9 mouse cellular contexts compared by ENCODE assay signal in the genomic region with DNA sequence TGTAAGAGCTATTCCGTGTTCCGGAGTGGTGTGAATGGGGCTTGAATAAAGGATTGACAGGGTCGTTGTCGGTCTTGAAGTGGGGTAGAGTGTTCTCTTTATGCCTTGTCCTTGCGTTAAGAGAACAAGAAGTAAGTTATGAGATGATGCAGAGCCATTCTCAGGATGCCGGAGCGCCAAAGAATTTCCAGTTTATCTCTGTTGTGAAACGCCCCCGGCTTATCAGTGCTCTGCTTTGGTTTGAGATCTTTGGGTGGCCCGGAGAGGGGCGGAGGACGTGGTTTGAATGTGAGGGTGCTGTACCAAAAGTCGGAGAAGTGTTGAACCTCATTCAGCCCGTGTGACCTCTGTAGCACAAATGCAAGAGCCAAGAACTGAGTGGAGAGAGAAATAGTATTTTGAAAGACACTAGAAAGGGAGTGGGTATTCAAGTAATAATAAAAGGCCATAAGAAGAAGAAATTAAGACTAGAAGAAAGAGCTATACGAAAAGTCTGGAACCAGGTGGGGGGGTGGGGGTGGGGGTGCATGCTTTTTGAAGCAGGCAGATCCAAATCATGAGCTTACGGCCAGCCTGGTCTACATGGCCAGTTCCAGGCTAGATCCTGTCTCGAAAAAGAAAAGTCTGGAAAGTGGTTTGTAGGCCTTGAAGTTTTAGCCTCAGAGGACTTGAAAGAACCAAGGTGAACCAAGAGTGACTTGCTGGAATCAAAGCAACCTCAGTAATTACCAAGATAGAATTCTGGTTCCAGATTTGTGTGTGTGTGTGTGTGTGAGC. TPM values are rescaled to one million over a fixed set of nuclear protein-coding genes. Genes with fewer than 3 reads are reported as not detected.
DNase-seq lines count a peak whose midpoint lies in the region; ATAC-seq and TF ChIP-seq lines count a peak whose summit lies in the region.
"Had no signal": no experiment of that assay in that cellular context is flagged by ENCODE, and none has a peak within 500 bp of the region (broad histone marks: within the 10 kb centered on the region; RNA-seq: fewer than 3 reads in every experiment).

No protein-coding gene starts in this region.

- no peaks in the 10 kb centered on the region for H3K27me3 ChIP-seq in forebrain, embryonic 12.5 days
- no peaks in the 10 kb centered on the region for H3K27me3 ChIP-seq in kidney, postnatal 0 days (ENCODE audit: insufficient read depth, low read length)
- H3K27me3 ChIP-seq in stomach, embryonic 15.5 days (replicated peaks): no peaks in the 10 kb centered on the region

- 6% methylated on average over 17 of the region's 17 CpGs for WGBS in forebrain, embryonic 12.5 days
- 5% methylated on average over 17 of the region's 17 CpGs for WGBS in kidney, postnatal 0 days
- WGBS in macrophage (ENCODE audit: missing documents): 5% methylated on average over 17 of the region's 17 CpGs
- 6% methylated on average over 17 of the region's 17 CpGs for WGBS in stomach, embryonic 15.5 days

- H3K9ac ChIP-seq in ES-E14 (ENCODE audit: insufficient read depth, low read depth, low read length, poor library complexity, severe bottlenecking): peak overlapping the region; percentile 90
- peak overlapping the region; percentile 72 for H3K9ac ChIP-seq in forebrain, embryonic 12.5 days
- peak overlapping the region; percentile 60 for H3K9ac ChIP-seq in kidney, postnatal 0 days (ENCODE audit: low read depth, low read length)
- H3K9ac ChIP-seq in stomach, embryonic 15.5 days: peak overlapping the region; percentile 56

- intact Hi-C loops in gastrocnemius, adult 2 months (cut with DNase I): loop anchor here (2.0 to 5.0 kb wide), 3 partner anchors 54 to 211 kb away; a partner anchor contains a TSS

- TF ChIP-seq CTCF in gastrocnemius, adult 2 months (IDR thresholded peaks at IDR 0.05): no peak
- no peak for TF ChIP-seq CTCF in kidney, postnatal 0 days (IDR thresholded peaks at IDR 0.05; ENCODE audit: low read depth)

- peak overlapping the region; percentile 100 for H3K27ac ChIP-seq in gastrocnemius, adult 2 months
- peak overlapping the region; percentile 98 for H3K27ac ChIP-seq in ES-E14 (ENCODE audit: insufficient read depth, low read depth, low read length, poor library complexity, severe bottlenecking)
- peak overlapping the region; percentile 66 for H3K27ac ChIP-seq in forebrain, embryonic 12.5 days
- peak overlapping the region; percentile 86 for H3K27ac ChIP-seq in kidney, postnatal 0 days
- H3K27ac ChIP-seq in macrophage: peak overlapping the region; percentile 72
- peak overlapping the region; percentile 80 for H3K27ac ChIP-seq in stomach, embryonic 15.5 days

- H3K4me3 ChIP-seq in gastrocnemius, adult 2 months: peak overlapping the region; percentile 80
- H3K4me3 ChIP-seq in ES-E14 (ENCODE audit: insufficient read depth in 1 of 2, low read depth in 1 of 2, low read length in 2 of 2, poor library complexity in 1 of 2, severe bottlenecking in 1 of 2): peak overlapping the region; percentile 69 to 89
- peak overlapping the region; percentile 86 for H3K4me3 ChIP-seq in forebrain, embryonic 12.5 days (replicated peaks)
- H3K4me3 ChIP-seq in kidney, postnatal 0 days (replicated peaks; ENCODE audit: low read depth, low read length): peak overlapping the region; percentile 91
- peak overlapping the region; percentile 92 for H3K4me3 ChIP-seq in macrophage (ENCODE audit: inconsistent target)
- peak overlapping the region; percentile 90 for H3K4me3 ChIP-seq in stomach, embryonic 15.5 days (replicated peaks)

- peak overlapping the region; percentile 80 for H3K4me2 ChIP-seq in forebrain, embryonic 12.5 days
- H3K4me2 ChIP-seq in kidney, postnatal 0 days (ENCODE audit: low read length): peak overlapping the region; percentile 65
- peak overlapping the region; percentile 55 for H3K4me2 ChIP-seq in stomach, embryonic 15.5 days

- peaks cover 41% of the 10 kb centered on the region for H3K79me2 ChIP-seq in macrophage (ENCODE audit: inconsistent target)

- H3K36me3 ChIP-seq in ES-E14 (ENCODE audit: control insufficient read depth, insufficient read depth, low read length, poor library complexity, severe bottlenecking) (peaks cover 5% of the 10 kb centered on the region; the same call in 1 of the 2 replicates), macrophage (ENCODE audit: inconsistent target) (peaks cover 6% of the 10 kb centered on the region)
- H3K36me3 ChIP-seq in forebrain, embryonic 12.5 days (replicated peaks): peaks cover 6% of the 10 kb centered on the region; the same call in 1 of the 2 replicates
- H3K36me3 ChIP-seq in kidney, postnatal 0 days (ENCODE audit: insufficient read depth, low read length): peaks cover 5% of the 10 kb centered on the region; the same call in 1 of the 2 replicates
- peaks cover 5% of the 10 kb centered on the region; the same call in 1 of the 2 replicates for H3K36me3 ChIP-seq in stomach, embryonic 15.5 days

- ATAC-seq in forebrain, embryonic 12.5 days (ENCODE audit: low FRiP score): peak; percentile 10; the same call in 1 of the 2 replicates
- ATAC-seq in kidney, postnatal 0 days (replicated peaks; ENCODE audit: low FRiP score, low read depth): no peak
- ATAC-seq in stomach, embryonic 15.5 days (ENCODE audit: insufficient read depth, low FRiP score, low read depth): no peak

- in situ Hi-C loops in ES-E14 (cut with MboI; ENCODE audit: low sequenced_read_pairs in 2 of 2, unreplicated experiment in 2 of 2): no loop called here

- no peaks in the 10 kb centered on the region for H3K9me3 ChIP-seq in ES-E14 (ENCODE audit: control insufficient read depth, insufficient read depth, low read depth, low read length)
- no peaks in the 10 kb centered on the region for H3K9me3 ChIP-seq in forebrain, embryonic 12.5 days
- no peaks in the 10 kb centered on the region for H3K9me3 ChIP-seq in kidney, postnatal 0 days (replicated peaks; ENCODE audit: low read length)
- H3K9me3 ChIP-seq in stomach, embryonic 15.5 days: no peaks in the 10 kb centered on the region

- DNase-seq in gastrocnemius, adult 2 months: peak; percentile 34
- no peak for DNase-seq in gastrocnemius, adult 8-10 months (ENCODE audit: low spot score in 2 of 2)
- no peak for DNase-seq in ES-E14 (ENCODE audit: low read depth, low spot score)
- DNase-seq in kidney, postnatal 0 days (ENCODE audit: low spot score): no peak
- no peak for DNase-seq in gastrocnemius, postnatal 10 days

- H3K4me1 ChIP-seq in ES-E14 (ENCODE audit: control insufficient read depth in 2 of 2, insufficient read depth in 2 of 2, low read length in 2 of 2, poor library complexity in 1 of 2): peaks cover 3 to 4% of the 10 kb centered on the region in 2 experiments; a peak in 3 of 4 replicates
- H3K4me1 ChIP-seq in forebrain, embryonic 12.5 days: peaks cover 22% of the 10 kb centered on the region
- H3K4me1 ChIP-seq in kidney, postnatal 0 days (replicated peaks; ENCODE audit: insufficient read depth, low read length): no peaks in the 10 kb centered on the region
- peaks cover 17% of the 10 kb centered on the region for H3K4me1 ChIP-seq in stomach, embryonic 15.5 days

TF ChIP-seq in ES-E14, 5 proteins besides CTCF, POLR2A, EP300 and RAD21:
- TF ChIP-seq ZC3H11A (IDR thresholded peaks at IDR 0.05; ENCODE audit: borderline replicate concordance, low read depth, low read length): no peak
- TF ChIP-seq HCFC1 (IDR thresholded peaks at IDR 0.05; ENCODE audit: borderline replicate concordance, insufficient read depth, low read length): no peak
- no peak for TF ChIP-seq ZNF384 (IDR thresholded peaks at IDR 0.05; ENCODE audit: low read depth, low read length)
- TF ChIP-seq CHD2 (IDR thresholded peaks at IDR 0.05; ENCODE audit: low read depth, low read length): no peak
- no peak for TF ChIP-seq MAFK (IDR thresholded peaks at IDR 0.05; ENCODE audit: insufficient read depth, low read depth, low read length)

RNA-seq across cellular contexts. Expression of a gene that starts 0.8 kb away (rescaled TPM):
- 10 to 100 TPM; 21.5 to 23.9 TPM for total RNA-seq in gastrocnemius, adult 2 months (2021)
- 10 to 100 TPM; 19.8 to 28.9 (median 24.2) TPM for total RNA-seq in gastrocnemius, adult 8-10 months (2022)
- 108 and 118 TPM in 2 replicates for total RNA-seq in ES-E14 (2012; rRNA removed)
- 83.9 and 92.1 TPM in 2 replicates for polyA plus RNA-seq in forebrain, embryonic 12.5 days (2016; fragmentation: Nextera tagmentation; extraction: Ambion mirVana)
- polyA plus RNA-seq in kidney, postnatal 0 days (2015; fragmentation: Nextera tagmentation; extraction: Ambion mirVana): 49.0 and 52.1 TPM in 2 replicates
- total RNA-seq in macrophage (2018; cell fraction: chromatin; rRNA removed): 10 to 100 TPM; 38.4 to 79.8 (median 62.3) TPM
- total RNA-seq in macrophage (2018; cell fraction: cytosol; rRNA removed): 10 to 100 TPM; 28.5 to 54.9 (median 46.4) TPM
- 10 to 100 TPM; 33.3 to 79.8 (median 49.9) TPM for total RNA-seq in macrophage (2018; cell fraction: nucleus; rRNA removed)
- polyA plus RNA-seq in macrophage (2018): 36.7 to 45.2 TPM (median 38.3 TPM) in 3 replicates
- 57.1 and 62.3 TPM in 2 replicates for polyA plus RNA-seq in stomach, embryonic 15.5 days (2015; fragmentation: Nextera tagmentation; extraction: Ambion mirVana)
- 10 to 100 TPM; 29.7 to 31.8 TPM for total RNA-seq in gastrocnemius, postnatal 10 days (2021)

RNA-seq across cellular contexts. Expression of a gene that starts 26.0 kb away (rescaled TPM):
- 1 to 10 TPM; 1.5 to 2.1 TPM for total RNA-seq in gastrocnemius, adult 2 months (2021)
- total RNA-seq in gastrocnemius, adult 8-10 months (2022): 1 to 10 TPM; 1.4 to 2.6 (median 2.5) TPM
- total RNA-seq in ES-E14 (2012; rRNA removed): 19.6 and 26.2 TPM in 2 replicates
- polyA plus RNA-seq in forebrain, embryonic 12.5 days (2016; fragmentation: Nextera tagmentation; extraction: Ambion mirVana): 6.0 and 7.8 TPM in 2 replicates
- 8.7 and 10.0 TPM in 2 replicates for polyA plus RNA-seq in kidney, postnatal 0 days (2015; fragmentation: Nextera tagmentation; extraction: Ambion mirVana)
- total RNA-seq in macrophage (2018; cell fraction: chromatin; rRNA removed): 1 to 10 TPM in 24 of 26 experiments, under 1 TPM in 2; 0.71 to 9.5 (median 3.7) TPM
- total RNA-seq in macrophage (2018; cell fraction: cytosol; rRNA removed): 1 to 10 TPM in 24 of 26 experiments, under 1 TPM in 2; 0.95 to 5.6 (median 3.8) TPM
- total RNA-seq in macrophage (2018; cell fraction: nucleus; rRNA removed): 1 to 10 TPM in 25 of 26 experiments, under 1 TPM in 1; 0.83 to 9.8 (median 3.8) TPM
- 3.2 to 6.4 TPM (median 3.5 TPM) in 3 replicates for polyA plus RNA-seq in macrophage (2018)
- 13.7 and 17.5 TPM in 2 replicates for polyA plus RNA-seq in stomach, embryonic 15.5 days (2015; fragmentation: Nextera tagmentation; extraction: Ambion mirVana)
- total RNA-seq in gastrocnemius, postnatal 10 days (2021): 10 to 100 TPM in 1 of 2 experiments, 1 to 10 TPM in 1; 9.0 to 14.5 TPM

RNA-seq across cellular contexts. Expression of a gene that starts 49.5 kb away (rescaled TPM):
- total RNA-seq in gastrocnemius, adult 2 months (2021): not detected
- not detected for total RNA-seq in gastrocnemius, adult 8-10 months (2022)
- 0.18 and 0.53 TPM in 2 replicates for total RNA-seq in ES-E14 (2012; rRNA removed)
- polyA plus RNA-seq in forebrain, embryonic 12.5 days (2016; fragmentation: Nextera tagmentation; extraction: Ambion mirVana): 0.20 TPM in 1 of 2 replicates, not detected in the other
- polyA plus RNA-seq in kidney, postnatal 0 days (2015; fragmentation: Nextera tagmentation; extraction: Ambion mirVana): 0.09 TPM in 1 of 2 replicates, not detected in the other
- total RNA-seq in macrophage (2018; cell fraction: chromatin; rRNA removed): not detected
- not detected for total RNA-seq in macrophage (2018; cell fraction: cytosol; rRNA removed)
- total RNA-seq in macrophage (2018; cell fraction: nucleus; rRNA removed): not detected
- not detected in 3 replicates for polyA plus RNA-seq in macrophage (2018)
- 0.10 and 0.14 TPM in 2 replicates for polyA plus RNA-seq in stomach, embryonic 15.5 days (2015; fragmentation: Nextera tagmentation; extraction: Ambion mirVana)
- total RNA-seq in gastrocnemius, postnatal 10 days (2021): not detected
- polyA plus RNA-seq: gonadal fat pad, adult 2 months had no signal
